Mouse (Mus musculus) kidney, adult 2 months (tissue): ENCODE measurements around the gene Tent4b.

Experiments
- CTCF ChIP-seq: fragments of 200-500 bp; conservative IDR thresholded peaks from 2 replicates; pipeline ENCODE4 v1.5.1; 2011; ENCODE audit warnings: low read depth, mild to moderate bottlenecking, control low read depth, low read length, moderate library complexity, mixed read lengths; ENCODE audit not compliant: insufficient read depth, insufficient read length
- POLR2A ChIP-seq: fragments of 200-500 bp; IDR thresholded peaks from one replicate; pipeline ENCODE4 v1.6.1; 2011; ENCODE audit warnings: low read depth, low read length, control low read depth

- TF ChIP-seq CTCF (no peak), POLR2A (no peak)
Observed at GRCm38 (mm10) chr8:88197328-88197727, 1.7 kb upstream of the Tent4b start.
